Mouse (Mus musculus): ENCODE data around the gene Arhgap20. TPM values are rescaled to one million over a fixed set of nuclear protein-coding genes. Genes with fewer than 3 reads are reported as not detected.
A peak's percentile ranks its signal among the peaks of the same experiment; 100 is the strongest.

Gene Arhgap20
- total and polyA plus RNA-seq, 2 experiments from 2014 or later: 22.8 to 41.1 TPM

GRCm38 (mm10) chr9:51881386-51881785 lies 116.2 kb downstream of the Arhgap20 start:
- Histone ChIP-seq H3K27ac (ENCODE audit: low read depth, low read length) (no peak overlapping the region), H3K4me1 (ENCODE audit: insufficient read depth) (no peaks in the 10 kb centered on the region), H3K4me3 (ENCODE audit: low read depth, low read length) (no peak overlapping the region), H3K36me3 (ENCODE audit: insufficient read depth) (no peaks in the 10 kb centered on the region), H3K9ac (no peak overlapping the region), H3K4me2 (ENCODE audit: low read depth) (no peak overlapping the region), H3K27me3 (ENCODE audit: insufficient read depth, low read length) (no peaks in the 10 kb centered on the region), H3K9me3 (ENCODE audit: low read length) (no peaks in the 10 kb centered on the region)
- ATAC-seq (no peak), DNase-seq (no peak)
- no peak for TF ChIP-seq CTCF (IDR thresholded peaks at IDR 0.05; ENCODE audit: low read depth)
- 41% methylated on average over 4 of the region's 4 CpGs for WGBS

- DNase-seq (no peak), ATAC-seq (no peak)
- Histone ChIP-seq H3K4me3 (ENCODE audit: low read depth, low read length) (no peak overlapping the region), H3K27ac (ENCODE audit: low read depth, low read length) (no peak overlapping the region), H3K4me1 (ENCODE audit: insufficient read depth) (no peaks in the 10 kb centered on the region), H3K27me3 (ENCODE audit: insufficient read depth, low read length) (no peaks in the 10 kb centered on the region), H3K9me3 (ENCODE audit: low read length) (no peaks in the 10 kb centered on the region), H3K36me3 (ENCODE audit: insufficient read depth) (no peaks in the 10 kb centered on the region), H3K4me2 (ENCODE audit: low read depth) (no peak overlapping the region), H3K9ac (no peak overlapping the region)
- 83% methylated on average over 4 of the region's 4 CpGs for WGBS
- TF ChIP-seq CTCF (IDR thresholded peaks at IDR 0.05; ENCODE audit: low read depth): no peak
These were observed 116.7 kb downstream of the Arhgap20 start for GRCm38 (mm10) chr9:51881881-51882280.

- 49% methylated on average over 4 of the region's 4 CpGs for WGBS
- Histone ChIP-seq H3K4me3 (ENCODE audit: low read depth, low read length) (no peak overlapping the region), H3K4me2 (ENCODE audit: low read depth) (no peak overlapping the region), H3K27ac (ENCODE audit: low read depth, low read length) (no peak overlapping the region), H3K4me1 (ENCODE audit: insufficient read depth) (no peaks in the 10 kb centered on the region), H3K36me3 (ENCODE audit: insufficient read depth) (no peaks in the 10 kb centered on the region), H3K27me3 (ENCODE audit: insufficient read depth, low read length) (no peaks in the 10 kb centered on the region), H3K9ac (no peak overlapping the region), H3K9me3 (ENCODE audit: low read length) (no peaks in the 10 kb centered on the region)
- no peak for TF ChIP-seq CTCF (IDR thresholded peaks at IDR 0.05; ENCODE audit: low read depth)
- DNase-seq (peak; percentile 9), ATAC-seq (no peak)
These were observed 118.2 kb downstream of the Arhgap20 start for GRCm38 (mm10) chr9:51883319-51883718.

- Histone ChIP-seq H3K4me1 (ENCODE audit: insufficient read depth) (no peaks in the 10 kb centered on the region), H3K27me3 (ENCODE audit: insufficient read depth, low read length) (no peaks in the 10 kb centered on the region), H3K36me3 (ENCODE audit: insufficient read depth) (no peaks in the 10 kb centered on the region), H3K27ac (ENCODE audit: low read depth, low read length) (no peak overlapping the region), H3K9ac (no peak overlapping the region), H3K9me3 (ENCODE audit: low read length) (no peaks in the 10 kb centered on the region), H3K4me2 (ENCODE audit: low read depth) (no peak overlapping the region), H3K4me3 (ENCODE audit: low read depth, low read length) (no peak overlapping the region)
- ATAC-seq (no peak), DNase-seq (no peak)
- no peak for TF ChIP-seq CTCF (IDR thresholded peaks at IDR 0.05; ENCODE audit: low read depth)
- WGBS: 100% methylated on average over 1 of the region's 1 CpGs
These were observed 127.8 kb downstream of the Arhgap20 start for GRCm38 (mm10) chr9:51892921-51893320.

Other genes with a start within 250 kb of the Arhgap20 start
- gene Fdx1, start 198.2 kb downstream of the Arhgap20 start, total RNA-seq (2014; rRNA removed): 22.8 and 23.0 TPM in 2 replicates
- 45.2 and 52.2 TPM in 2 replicates for gene Fdx1, start 198.2 kb downstream of the Arhgap20 start, polyA plus RNA-seq (2015; fragmentation: Nextera tagmentation; extraction: Ambion mirVana)